Mouse (Mus musculus) c-Kit-negative CD71-positive TER-119-positive erythroid progenitor cells, embryonic 14.5 days (primary cell): ENCODE results near the gene Adamts8.

Experiments
- DNase-seq: peaks from one replicate; pipeline ENCODE4 v3.0.0-alpha.2; 2013; ENCODE audit warnings: low read depth, low spot score

Gene Adamts8

DNA sequence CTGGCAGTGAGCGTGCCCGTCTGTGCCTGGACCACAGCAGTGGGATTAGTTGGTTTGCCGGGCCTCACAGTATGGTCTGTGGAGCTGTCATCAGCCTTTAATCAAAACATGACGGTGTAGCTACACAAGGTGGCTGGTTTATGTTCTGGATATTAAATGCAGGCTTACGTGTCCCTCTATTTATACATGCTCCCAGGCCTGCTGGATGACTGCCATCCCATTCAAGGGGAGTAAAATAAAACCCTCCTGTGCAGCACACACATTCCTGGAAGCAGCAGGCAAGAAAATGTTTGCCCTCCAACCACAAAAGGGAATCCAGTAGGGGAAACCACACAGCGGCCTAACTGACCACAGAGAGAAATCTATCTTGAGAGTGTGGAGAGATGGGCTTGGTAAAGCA lies 43.4 kb downstream of the Adamts8 start:
- no peak for DNase-seq

DNA sequence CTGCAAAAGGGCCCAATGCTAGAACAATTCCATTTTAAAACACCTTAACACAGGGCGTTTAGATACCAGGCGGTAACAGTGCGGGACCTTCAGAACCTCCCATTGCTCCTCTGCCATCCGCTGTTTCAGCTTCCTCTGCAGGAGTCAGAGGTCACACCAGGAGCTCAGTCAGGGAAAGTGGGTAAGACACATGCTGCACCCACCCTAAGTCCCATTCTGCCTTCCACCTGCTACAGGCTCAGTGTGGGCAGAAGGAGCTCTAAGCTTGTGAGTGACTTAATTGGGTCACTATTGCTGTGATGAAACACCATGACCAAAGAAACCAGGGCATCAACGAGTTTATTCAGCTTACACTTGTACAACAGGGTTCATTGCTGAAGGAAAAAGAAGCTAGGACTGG lies 50.7 kb downstream of the Adamts8 start:
- DNase-seq, result no peak

DNA sequence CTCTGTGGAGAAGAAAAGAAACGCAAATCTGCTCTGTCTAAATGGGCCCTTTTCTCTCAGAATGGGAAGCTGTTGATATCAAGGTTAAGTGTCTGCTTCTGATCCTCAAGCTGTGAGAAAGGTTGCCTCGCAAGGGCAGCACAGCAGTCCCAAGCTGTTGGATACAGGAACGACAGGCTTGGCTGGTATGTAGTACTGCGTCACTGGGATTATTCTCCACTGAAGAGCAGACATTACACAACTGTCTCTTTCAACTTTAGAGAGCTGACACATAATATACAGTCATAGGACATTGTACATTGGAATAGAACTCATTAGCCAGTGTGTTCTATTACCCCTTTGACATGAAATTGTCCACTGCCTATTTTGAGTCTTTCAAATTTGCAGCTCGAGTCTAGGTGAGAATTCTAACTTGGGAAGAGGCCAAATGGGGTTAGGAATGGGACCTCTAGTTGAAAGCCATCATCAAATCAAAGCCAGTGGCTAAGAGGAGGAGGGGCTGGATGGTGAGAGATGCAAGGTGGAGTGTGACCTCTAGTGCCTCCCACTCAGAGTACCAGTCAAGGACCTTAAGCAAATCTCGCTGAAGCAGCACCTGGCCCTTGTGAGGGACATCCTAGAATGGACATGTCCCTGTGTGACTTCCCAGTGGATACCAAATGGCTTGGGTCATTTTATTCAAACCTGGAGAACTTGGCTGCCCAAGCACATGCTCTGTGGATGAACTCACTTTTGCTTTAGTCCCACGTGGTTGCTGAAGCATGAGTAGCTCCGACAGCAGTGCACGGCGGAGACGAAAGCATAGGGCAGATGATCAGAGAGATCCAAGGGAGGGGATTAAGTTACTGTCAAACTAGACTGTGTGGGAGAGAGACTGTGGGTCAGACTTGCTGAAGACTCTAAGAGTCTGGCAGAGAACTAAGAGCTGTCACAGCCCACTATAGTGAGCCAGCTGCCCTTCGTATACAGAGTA lies 54.5 kb downstream of the Adamts8 start:
- no peak for DNase-seq

DNA sequence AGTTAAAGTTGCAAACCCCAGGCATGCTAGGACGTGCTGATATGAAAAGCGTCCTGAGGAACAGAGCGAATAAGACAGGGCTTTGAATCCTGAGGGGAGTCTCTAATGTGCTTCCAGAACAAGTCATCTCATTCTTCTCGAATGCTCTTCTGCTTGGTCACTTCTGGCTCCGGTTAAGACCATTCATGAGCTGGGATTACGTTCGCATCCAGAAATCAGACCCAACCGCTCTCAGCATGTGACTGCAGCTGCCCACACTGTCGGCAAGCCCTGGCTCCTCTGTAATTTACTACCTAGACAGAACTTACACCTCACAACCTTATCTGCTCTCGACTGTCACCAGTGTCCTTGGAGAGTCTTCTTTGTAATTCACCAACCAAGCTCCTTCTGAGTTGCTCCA lies 58.3 kb downstream of the Adamts8 start:
- DNase-seq, result no peak

DNA sequence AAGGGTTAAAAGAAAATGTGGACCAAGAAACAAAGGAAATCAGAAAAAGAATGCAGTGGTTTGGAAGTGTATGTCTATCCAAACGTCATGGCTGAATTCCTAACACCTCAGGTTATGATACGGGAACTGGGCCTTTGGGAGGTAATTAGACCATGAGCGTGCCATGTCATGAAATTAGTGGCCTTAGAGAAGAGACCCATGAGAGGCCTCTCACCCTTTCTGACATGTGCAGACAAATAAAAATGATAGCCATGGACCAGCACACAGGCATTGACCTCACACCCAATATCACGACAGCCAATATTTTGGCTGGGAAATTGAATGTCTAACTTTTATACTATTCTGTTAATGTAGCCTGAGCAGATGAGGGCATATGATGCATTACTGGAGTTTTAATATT lies 60.2 kb downstream of the Adamts8 start:
- DNase-seq, result no peak

DNA sequence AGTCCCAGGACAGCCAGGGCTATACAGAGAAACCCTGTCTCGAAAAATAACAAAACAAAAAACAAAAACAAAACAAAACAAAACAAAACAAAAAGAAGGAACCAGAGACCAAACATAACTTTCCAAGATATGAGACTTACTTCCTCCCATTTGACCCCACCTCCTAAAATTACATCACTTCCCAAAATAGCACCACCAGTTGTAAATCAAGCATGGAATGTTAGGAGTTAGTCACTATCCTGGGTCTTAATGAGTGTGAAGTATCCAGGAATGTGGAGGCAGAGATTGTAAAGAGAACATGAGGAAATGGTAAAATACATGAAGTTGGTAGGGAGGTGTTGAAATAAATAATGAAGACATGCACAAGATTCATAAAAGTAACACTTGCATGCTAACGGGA lies 67.0 kb downstream of the Adamts8 start:
- DNase-seq, result no peak

DNA sequence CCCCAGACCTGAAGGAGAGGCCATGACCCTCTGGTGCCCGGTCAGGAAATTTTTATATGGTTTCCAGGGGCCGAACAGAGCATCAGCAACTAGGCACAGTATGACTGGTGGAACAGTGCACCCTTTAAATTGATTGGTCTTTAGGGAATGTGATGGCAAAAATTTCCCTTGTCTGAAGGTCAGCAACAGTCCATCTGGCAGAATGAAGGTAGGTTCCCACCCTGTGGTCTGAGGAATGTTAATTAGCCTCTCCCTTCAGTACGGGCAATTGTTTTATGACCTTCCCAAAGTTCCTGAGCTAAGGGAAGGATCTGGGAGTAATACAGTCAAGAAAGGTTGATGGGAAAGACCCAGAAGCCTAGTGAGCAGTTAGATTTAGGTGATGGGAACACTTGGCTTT lies 67.7 kb downstream of the Adamts8 start:
- no peak for DNase-seq

DNA sequence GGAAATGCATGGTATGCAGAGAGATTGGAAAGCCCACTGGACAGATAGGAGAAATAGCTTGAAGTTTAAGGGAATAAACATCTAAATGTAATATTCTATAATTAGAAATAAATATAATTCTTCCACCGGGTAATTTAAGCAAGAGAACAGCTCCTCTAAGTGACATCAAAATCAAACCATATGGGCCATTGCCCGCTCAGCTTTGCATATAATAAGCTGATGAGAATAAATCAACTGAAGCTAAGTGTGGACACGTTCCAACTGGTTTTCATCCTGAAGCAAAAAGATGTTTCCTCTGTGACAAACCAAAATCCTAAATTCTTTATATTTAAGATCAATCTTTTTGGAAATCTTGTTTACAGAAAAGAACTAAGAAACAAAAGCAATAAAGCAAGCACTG lies 68.4 kb downstream of the Adamts8 start:
- DNase-seq, result no peak

DNA sequence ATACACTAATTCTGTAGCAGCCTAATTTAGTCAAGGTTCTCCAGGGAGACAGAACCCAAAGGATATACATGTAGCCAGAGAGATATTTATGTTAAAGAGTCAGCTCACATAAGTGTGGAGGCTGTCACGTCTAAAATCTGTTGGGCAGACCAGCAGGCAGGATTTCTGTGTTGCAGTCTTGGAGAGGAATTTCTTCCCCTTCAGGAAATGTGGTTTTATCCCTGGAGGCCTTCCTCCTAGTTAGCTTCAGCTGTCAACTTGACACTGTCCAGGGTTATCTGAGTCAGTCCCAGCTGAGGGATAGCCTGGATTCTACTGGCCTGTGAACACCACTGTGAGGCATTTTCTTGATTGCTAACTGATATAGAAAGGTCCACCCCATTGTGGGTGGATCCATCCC lies 69.2 kb downstream of the Adamts8 start:
- DNase-seq, result no peak

DNA sequence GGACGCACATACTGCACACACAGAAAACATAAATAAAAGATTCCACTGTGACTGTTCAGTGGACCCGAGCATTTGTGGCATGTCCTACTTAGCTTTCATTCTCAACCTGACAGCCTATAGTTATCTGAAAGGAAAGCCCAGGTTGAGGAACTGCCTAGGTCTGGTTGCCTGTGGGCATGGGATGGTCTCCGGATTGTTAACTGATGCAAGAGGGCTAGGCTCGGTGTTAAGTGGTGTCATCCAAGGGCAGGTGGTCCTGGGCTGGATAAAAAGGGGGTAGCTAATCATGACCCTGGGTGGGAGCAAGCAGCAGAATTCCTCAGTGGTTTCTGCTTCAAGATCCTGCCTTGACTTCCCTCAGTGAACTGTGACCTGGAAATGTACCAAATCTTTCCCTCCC lies 70.3 kb downstream of the Adamts8 start:
- DNase-seq, result no peak

DNA sequence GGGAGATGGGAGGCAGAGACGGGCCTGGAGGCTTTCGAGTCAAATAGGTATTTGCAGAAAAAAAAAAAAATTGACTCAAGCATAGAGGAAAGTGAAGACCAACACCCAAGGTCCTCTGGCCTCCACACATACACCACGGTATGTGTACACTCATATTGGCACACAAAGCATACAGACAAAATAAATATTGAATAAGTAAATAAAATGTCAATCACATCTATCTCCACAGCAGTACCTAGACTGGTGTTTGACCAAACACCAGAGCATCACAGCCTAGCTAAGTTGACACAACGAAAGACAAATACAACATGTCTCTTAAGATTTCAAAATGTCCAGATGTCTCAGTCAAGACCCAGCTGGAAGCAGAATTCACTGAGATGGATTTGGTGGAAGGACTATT lies 71.1 kb downstream of the Adamts8 start:
- DNase-seq, result no peak
